Mouse (Mus musculus): ENCODE data around the gene Wipi1. TPM values are rescaled to one million over a fixed set of nuclear protein-coding genes. Genes with fewer than 3 reads are reported as not detected.
A peak's percentile ranks its signal among the peaks of the same experiment; 100 is the strongest.

Wipi1 gene
- polyA plus RNA-seq, 1 experiment from 2014 or later, result 16.7 TPM

- 53% methylated on average over 4 of the region's 4 CpGs for WGBS
Measured at GRCm38 (mm10) chr11:109616352-109616751, 4.6 kb upstream of the Wipi1 start.

GRCm38 (mm10) chr11:109615286-109615685 lies 3.5 kb upstream of the Wipi1 start:
- Histone ChIP-seq H3K9me3 (replicated peaks) (no peaks in the 10 kb centered on the region), H3K4me3 (replicated peaks) (no peak overlapping the region), H3K4me1 (peaks cover 15% of the 10 kb centered on the region), H3K27ac (replicated peaks) (no peak overlapping the region), H3K36me3 (no peaks in the 10 kb centered on the region), H3K4me2 (no peak overlapping the region), H3K27me3 (replicated peaks) (no peaks in the 10 kb centered on the region), H3K9ac (replicated peaks) (no peak overlapping the region)
- no peak for ATAC-seq (ENCODE audit: low FRiP score)
- WGBS, result 73% methylated on average over 9 of the region's 9 CpGs

More at GRCm38 (mm10) chr11:109616352-109616751, 4.6 kb upstream of the Wipi1 start:
- ATAC-seq (ENCODE audit: low FRiP score), result no peak
- no peaks in the 10 kb centered on the region for H3K27me3 ChIP-seq (replicated peaks)
- no peak overlapping the region for H3K4me2 ChIP-seq
- no peak overlapping the region for H3K4me3 ChIP-seq (replicated peaks)
- 0 out of 2 replicates have a peak overlapping the region, but pooled peaks have one; percentile 41 for H3K27ac ChIP-seq (replicated peaks)
- no peak overlapping the region for H3K9ac ChIP-seq (replicated peaks)
- H3K4me1 ChIP-seq, result peaks cover 9% of the 10 kb centered on the region; the same call in 1 of the 2 replicates
- H3K36me3 ChIP-seq, result no peaks in the 10 kb centered on the region
- no peaks in the 10 kb centered on the region for H3K9me3 ChIP-seq (replicated peaks)

- no peak for ATAC-seq (ENCODE audit: low FRiP score)
- Histone ChIP-seq H3K4me3 (replicated peaks) (no peak overlapping the region), H3K4me1 (peaks cover 30% of the 10 kb centered on the region), H3K27me3 (replicated peaks) (no peaks in the 10 kb centered on the region), H3K9ac (replicated peaks) (no peak overlapping the region), H3K36me3 (no peaks in the 10 kb centered on the region), H3K9me3 (replicated peaks) (no peaks in the 10 kb centered on the region), H3K4me2 (no peak overlapping the region), H3K27ac (replicated peaks) (no peak overlapping the region)
- WGBS, result 79% methylated on average over 7 of the region's 7 CpGs
Measured at GRCm38 (mm10) chr11:109612871-109613529, 1.2 kb upstream of the Wipi1 start.

- H3K4me3 ChIP-seq (replicated peaks), result peak overlapping the region; percentile 83
- no peaks in the 10 kb centered on the region for H3K9me3 ChIP-seq (replicated peaks)
- no peak; the same call in 1 of the 2 replicates for ATAC-seq (ENCODE audit: low FRiP score)
- H3K36me3 ChIP-seq, result no peaks in the 10 kb centered on the region
- peak overlapping the region; percentile 80 for H3K27ac ChIP-seq (replicated peaks)
- peak overlapping the region; percentile 82 for H3K4me2 ChIP-seq
- no peaks in the 10 kb centered on the region for H3K27me3 ChIP-seq (replicated peaks)
- peaks cover 28% of the 10 kb centered on the region for H3K4me1 ChIP-seq
- peak overlapping the region; percentile 72 for H3K9ac ChIP-seq (replicated peaks)
- WGBS, result under 1% methylated on average over 26 of the region's 26 CpGs
Measured at GRCm38 (mm10) chr11:109610795-109611302, 918 bp downstream of the Wipi1 start.

GRCm38 (mm10) chr11:109610046-109610794 lies 1.5 kb downstream of the Wipi1 start:
- Histone ChIP-seq H3K4me2 (peak overlapping the region; percentile 82), H3K36me3 (no peaks in the 10 kb centered on the region), H3K9ac (replicated peaks) (peak overlapping the region; percentile 72), H3K27ac (replicated peaks) (peak overlapping the region; percentile 80), H3K4me1 (peaks cover 28% of the 10 kb centered on the region), H3K27me3 (replicated peaks) (no peaks in the 10 kb centered on the region), H3K4me3 (replicated peaks) (peak overlapping the region; percentile 83), H3K9me3 (replicated peaks) (no peaks in the 10 kb centered on the region)
- ATAC-seq (ENCODE audit: low FRiP score), result no peak
- 18% methylated on average over 9 of the region's 9 CpGs for WGBS

GRCm38 (mm10) chr11:109608976-109609625 lies 2.7 kb downstream of the Wipi1 start:
- ATAC-seq (ENCODE audit: low FRiP score), result no peak
- no peak overlapping the region for H3K4me3 ChIP-seq (replicated peaks)
- no peaks in the 10 kb centered on the region for H3K9me3 ChIP-seq (replicated peaks)
- no peak overlapping the region for H3K27ac ChIP-seq (replicated peaks)
- no peaks in the 10 kb centered on the region for H3K27me3 ChIP-seq (replicated peaks)
- 62% methylated on average over 6 of the region's 6 CpGs for WGBS
- H3K4me2 ChIP-seq, result no peak overlapping the region
- H3K36me3 ChIP-seq, result no peaks in the 10 kb centered on the region
- peaks cover 28% of the 10 kb centered on the region for H3K4me1 ChIP-seq
- H3K9ac ChIP-seq (replicated peaks), result no peak overlapping the region

GRCm38 (mm10) chr11:109607600-109607999 lies 4.2 kb downstream of the Wipi1 start:
- Histone ChIP-seq H3K27ac (replicated peaks) (no peak overlapping the region), H3K4me2 (no peak overlapping the region), H3K4me1 (peaks cover 28% of the 10 kb centered on the region), H3K9ac (replicated peaks) (no peak overlapping the region), H3K36me3 (no peaks in the 10 kb centered on the region), H3K4me3 (replicated peaks) (no peak overlapping the region), H3K9me3 (replicated peaks) (no peaks in the 10 kb centered on the region), H3K27me3 (replicated peaks) (no peaks in the 10 kb centered on the region)
- WGBS, result 86% methylated on average over 6 of the region's 6 CpGs
- no peak for ATAC-seq (ENCODE audit: low FRiP score)

GRCm38 (mm10) chr11:109598778-109599570 lies 12.8 kb downstream of the Wipi1 start:
- no peak for ATAC-seq (ENCODE audit: low FRiP score)
- 92% methylated on average over 12 of the region's 12 CpGs for WGBS

GRCm38 (mm10) chr11:109594761-109595160 lies 17.0 kb downstream of the Wipi1 start:
- no peak for ATAC-seq (ENCODE audit: low FRiP score)
- Histone ChIP-seq H3K9me3 (replicated peaks) (no peaks in the 10 kb centered on the region), H3K4me1 (no peaks in the 10 kb centered on the region), H3K9ac (replicated peaks) (no peak overlapping the region), H3K4me2 (no peak overlapping the region), H3K27me3 (replicated peaks) (no peaks in the 10 kb centered on the region), H3K4me3 (replicated peaks) (no peak overlapping the region), H3K36me3 (no peaks in the 10 kb centered on the region), H3K27ac (replicated peaks) (no peak overlapping the region)
- 91% methylated on average over 8 of the region's 8 CpGs for WGBS

More at GRCm38 (mm10) chr11:109598778-109599570, 12.8 kb downstream of the Wipi1 start:
- Histone ChIP-seq H3K27ac (replicated peaks) (no peak overlapping the region), H3K4me1 (no peaks in the 10 kb centered on the region), H3K9me3 (replicated peaks) (no peaks in the 10 kb centered on the region), H3K4me2 (no peak overlapping the region), H3K4me3 (replicated peaks) (no peak overlapping the region), H3K36me3 (no peaks in the 10 kb centered on the region), H3K27me3 (replicated peaks) (no peaks in the 10 kb centered on the region), H3K9ac (replicated peaks) (no peak overlapping the region)

GRCm38 (mm10) chr11:109593200-109593981 lies 18.4 kb downstream of the Wipi1 start:
- no peak overlapping the region for H3K4me3 ChIP-seq (replicated peaks)
- H3K9me3 ChIP-seq (replicated peaks), result no peaks in the 10 kb centered on the region
- no peak overlapping the region for H3K4me2 ChIP-seq
- no peaks in the 10 kb centered on the region for H3K4me1 ChIP-seq
- H3K27ac ChIP-seq (replicated peaks), result no peak overlapping the region
- no peaks in the 10 kb centered on the region for H3K27me3 ChIP-seq (replicated peaks)
- H3K36me3 ChIP-seq, result no peaks in the 10 kb centered on the region
- 55% methylated on average over 6 of the region's 6 CpGs for WGBS
- H3K9ac ChIP-seq (replicated peaks), result no peak overlapping the region
- ATAC-seq (ENCODE audit: low FRiP score), result no peak
